Mouse (Mus musculus): ENCODE results near the gene Inpp4b. TPM values are rescaled to one million over a fixed set of nuclear protein-coding genes. Genes with fewer than 3 reads are reported as not detected.

Inpp4b gene
- polyA plus RNA-seq, 2 experiments, result 3.4 to 14.0 TPM

GRCm38 (mm10) chr8:81855009-81855408 lies 512.7 kb downstream of the Inpp4b start:
- Histone ChIP-seq H3K27ac (replicated peaks; ENCODE audit: low read depth, low read length) (no peak overlapping the region), H3K36me3 (ENCODE audit: control insufficient read depth, insufficient read depth, low read length) (no peaks in the 10 kb centered on the region), H3K9ac (ENCODE audit: low read depth, low read length, severe bottlenecking) (no peak overlapping the region), H3K4me2 (replicated peaks; ENCODE audit: low read depth, low read length, severe bottlenecking) (no peak overlapping the region), H3K9me3 (ENCODE audit: control insufficient read depth, low read length) (no peaks in the 10 kb centered on the region), H3K27me3 (ENCODE audit: control insufficient read depth, insufficient read depth, low read length) (no peaks in the 10 kb centered on the region), H3K4me1 (ENCODE audit: control insufficient read depth, insufficient read depth, low read length) (peaks cover 3% of the 10 kb centered on the region; the same call in 1 of the 2 replicates), H3K4me3 (replicated peaks; ENCODE audit: low read length) (no peak overlapping the region)
- 83% methylated on average over 1 of the region's 1 CpGs for WGBS
- no peak for DNase-seq (ENCODE audit: low spot score)
- ATAC-seq (ENCODE audit: low FRiP score, low read depth), result no peak
- TF ChIP-seq POLR2A (IDR thresholded peaks at IDR 0.05; ENCODE audit: borderline replicate concordance, extremely low read depth, insufficient read depth, insufficient read length), result no peak

- no peak for DNase-seq (ENCODE audit: low spot score)
- Histone ChIP-seq H3K4me3 (replicated peaks; ENCODE audit: low read length) (no peak overlapping the region), H3K27me3 (ENCODE audit: control insufficient read depth, insufficient read depth, low read length) (no peaks in the 10 kb centered on the region), H3K9me3 (ENCODE audit: control insufficient read depth, low read length) (no peaks in the 10 kb centered on the region), H3K36me3 (ENCODE audit: control insufficient read depth, insufficient read depth, low read length) (no peaks in the 10 kb centered on the region), H3K4me1 (ENCODE audit: control insufficient read depth, insufficient read depth, low read length) (peaks cover 3% of the 10 kb centered on the region; the same call in 1 of the 2 replicates), H3K27ac (replicated peaks; ENCODE audit: low read depth, low read length) (no peak overlapping the region), H3K4me2 (replicated peaks; ENCODE audit: low read depth, low read length, severe bottlenecking) (no peak overlapping the region), H3K9ac (ENCODE audit: low read depth, low read length, severe bottlenecking) (no peak overlapping the region)
- 64% methylated on average over 4 of the region's 4 CpGs for WGBS
- ATAC-seq (ENCODE audit: low FRiP score, low read depth), result no peak
- TF ChIP-seq POLR2A (IDR thresholded peaks at IDR 0.05; ENCODE audit: borderline replicate concordance, extremely low read depth, insufficient read depth, insufficient read length), result no peak
These were observed 513.8 kb downstream of the Inpp4b start for GRCm38 (mm10) chr8:81856120-81856519.

- no peaks in the 10 kb centered on the region for H3K9me3 ChIP-seq (ENCODE audit: control insufficient read depth, low read length)
- H3K4me2 ChIP-seq (replicated peaks; ENCODE audit: low read depth, low read length, severe bottlenecking), result no peak overlapping the region
- ATAC-seq (ENCODE audit: low FRiP score, low read depth) (no peak), DNase-seq (ENCODE audit: low spot score) (no peak)
- no peak for TF ChIP-seq POLR2A (IDR thresholded peaks at IDR 0.05; ENCODE audit: borderline replicate concordance, extremely low read depth, insufficient read depth, insufficient read length)
- no peak overlapping the region for H3K27ac ChIP-seq (replicated peaks; ENCODE audit: low read depth, low read length)
- no peak overlapping the region for H3K9ac ChIP-seq (ENCODE audit: low read depth, low read length, severe bottlenecking)
- 18% methylated on average over 6 of the region's 6 CpGs for WGBS
- H3K4me3 ChIP-seq (replicated peaks; ENCODE audit: low read length), result no peak overlapping the region
- no peaks in the 10 kb centered on the region for H3K36me3 ChIP-seq (ENCODE audit: control insufficient read depth, insufficient read depth, low read length)
- peaks cover 3% of the 10 kb centered on the region; the same call in 1 of the 2 replicates for H3K4me1 ChIP-seq (ENCODE audit: control insufficient read depth, insufficient read depth, low read length)
- H3K27me3 ChIP-seq (ENCODE audit: control insufficient read depth, insufficient read depth, low read length), result no peaks in the 10 kb centered on the region
These were observed 514.3 kb downstream of the Inpp4b start for GRCm38 (mm10) chr8:81856608-81857007.

GRCm38 (mm10) chr8:81858393-81858792 lies 516.0 kb downstream of the Inpp4b start:
- no peaks in the 10 kb centered on the region for H3K36me3 ChIP-seq (ENCODE audit: control insufficient read depth, insufficient read depth, low read length)
- DNase-seq (ENCODE audit: low spot score) (no peak), ATAC-seq (ENCODE audit: low FRiP score, low read depth) (no peak)
- WGBS, result 88% methylated on average over 4 of the region's 4 CpGs
- H3K27ac ChIP-seq (replicated peaks; ENCODE audit: low read depth, low read length), result no peak overlapping the region
- H3K4me2 ChIP-seq (replicated peaks; ENCODE audit: low read depth, low read length, severe bottlenecking), result no peak overlapping the region
- H3K9me3 ChIP-seq (ENCODE audit: control insufficient read depth, low read length), result no peaks in the 10 kb centered on the region
- H3K4me3 ChIP-seq (replicated peaks; ENCODE audit: low read length), result no peak overlapping the region
- no peaks in the 10 kb centered on the region for H3K27me3 ChIP-seq (ENCODE audit: control insufficient read depth, insufficient read depth, low read length)
- H3K9ac ChIP-seq (ENCODE audit: low read depth, low read length, severe bottlenecking), result no peak overlapping the region
- peaks cover 3% of the 10 kb centered on the region; the same call in 1 of the 2 replicates for H3K4me1 ChIP-seq (ENCODE audit: control insufficient read depth, insufficient read depth, low read length)
- no peak for TF ChIP-seq POLR2A (IDR thresholded peaks at IDR 0.05; ENCODE audit: borderline replicate concordance, extremely low read depth, insufficient read depth, insufficient read length)

GRCm38 (mm10) chr8:81859805-81860204 lies 517.4 kb downstream of the Inpp4b start:
- DNase-seq (ENCODE audit: low spot score) (no peak), ATAC-seq (ENCODE audit: low FRiP score, low read depth) (no peak)
- H3K36me3 ChIP-seq (ENCODE audit: control insufficient read depth, insufficient read depth, low read length), result no peaks in the 10 kb centered on the region
- peaks cover 3% of the 10 kb centered on the region; the same call in 1 of the 2 replicates for H3K4me1 ChIP-seq (ENCODE audit: control insufficient read depth, insufficient read depth, low read length)
- H3K9ac ChIP-seq (ENCODE audit: low read depth, low read length, severe bottlenecking), result no peak overlapping the region
- H3K27me3 ChIP-seq (ENCODE audit: control insufficient read depth, insufficient read depth, low read length), result no peaks in the 10 kb centered on the region
- H3K27ac ChIP-seq (replicated peaks; ENCODE audit: low read depth, low read length), result no peak overlapping the region
- no peak overlapping the region for H3K4me2 ChIP-seq (replicated peaks; ENCODE audit: low read depth, low read length, severe bottlenecking)
- H3K9me3 ChIP-seq (ENCODE audit: control insufficient read depth, low read length), result no peaks in the 10 kb centered on the region
- 66% methylated on average over 1 of the region's 1 CpGs for WGBS
- no peak overlapping the region for H3K4me3 ChIP-seq (replicated peaks; ENCODE audit: low read length)
- no peak for TF ChIP-seq POLR2A (IDR thresholded peaks at IDR 0.05; ENCODE audit: borderline replicate concordance, extremely low read depth, insufficient read depth, insufficient read length)

- Histone ChIP-seq H3K9me3 (ENCODE audit: control insufficient read depth, low read length) (no peaks in the 10 kb centered on the region), H3K36me3 (ENCODE audit: control insufficient read depth, insufficient read depth, low read length) (no peaks in the 10 kb centered on the region), H3K4me2 (replicated peaks; ENCODE audit: low read depth, low read length, severe bottlenecking) (no peak overlapping the region), H3K4me1 (ENCODE audit: control insufficient read depth, insufficient read depth, low read length) (peaks cover 6% of the 10 kb centered on the region; the same call in 1 of the 2 replicates), H3K27me3 (ENCODE audit: control insufficient read depth, insufficient read depth, low read length) (no peaks in the 10 kb centered on the region), H3K4me3 (replicated peaks; ENCODE audit: low read length) (no peak overlapping the region), H3K27ac (replicated peaks; ENCODE audit: low read depth, low read length) (no peak overlapping the region), H3K9ac (ENCODE audit: low read depth, low read length, severe bottlenecking) (no peak overlapping the region)
- 96% methylated on average over 8 of the region's 8 CpGs for WGBS
- ATAC-seq (ENCODE audit: low FRiP score, low read depth) (no peak), DNase-seq (ENCODE audit: low spot score) (no peak)
- no peak for TF ChIP-seq POLR2A (IDR thresholded peaks at IDR 0.05; ENCODE audit: borderline replicate concordance, extremely low read depth, insufficient read depth, insufficient read length)
These were observed 519.0 kb downstream of the Inpp4b start for GRCm38 (mm10) chr8:81861311-81861710.
